Mouse (Mus musculus) kidney, postnatal 10 days (tissue): ENCODE results near the gene Il17rd.

ENCODE experiments used
- DNase-seq: peaks from one replicate; pipeline ENCODE4 v3.0.0; 2021; ENCODE audit warnings: mixed read lengths

Il17rd gene

DNA sequence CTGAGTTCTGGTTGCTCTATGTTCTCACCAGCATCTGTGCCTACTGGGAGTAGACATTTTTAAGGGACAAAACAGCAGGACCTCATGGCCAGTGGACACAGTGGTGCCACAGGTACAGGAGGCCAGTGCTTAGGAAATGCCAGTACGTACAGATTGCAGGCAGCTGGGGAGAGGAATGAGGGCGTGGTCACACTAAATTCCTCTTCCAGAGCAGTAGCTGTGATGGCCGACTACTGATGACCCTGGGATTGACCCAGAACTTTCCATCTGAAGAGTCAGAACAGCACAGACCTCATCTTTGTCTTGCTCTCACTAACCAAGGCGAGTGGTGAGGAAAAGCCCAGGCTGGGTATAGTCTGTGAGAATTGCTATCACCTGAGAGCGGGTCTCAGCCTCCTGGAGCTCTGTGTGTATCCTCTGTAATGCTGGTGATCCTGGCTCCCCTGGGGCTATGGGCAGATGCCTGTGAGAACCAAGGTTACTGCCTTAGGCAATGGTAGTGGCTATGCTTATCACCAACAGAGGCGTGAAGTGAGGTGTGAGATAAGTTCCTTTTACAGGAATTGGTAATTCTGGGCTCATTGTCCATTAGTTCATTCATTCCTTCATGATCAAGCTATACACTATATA is 111.4 kb downstream of the Il17rd start:
- DNase-seq: no peak

- peak; percentile 64 for DNase-seq
Measured at GRCm38 (mm10) chr14:27151432-27151831, 112.7 kb downstream of the Il17rd start.

GRCm38 (mm10) chr14:27155088-27155487 is 116.3 kb downstream of the Il17rd start:
- DNase-seq: no peak

GRCm38 (mm10) chr14:27156032-27156431 is 117.3 kb downstream of the Il17rd start:
- no peak for DNase-seq
